Mouse (Mus musculus) small intestine, adult 2 months (tissue): ENCODE results near the gene Atf7.

Source experiments
- CTCF ChIP-seq: fragments of 200-500 bp; IDR thresholded peaks from 2 replicates; pipeline ENCODE4 v1.5.1; 2012; ENCODE audit warnings: low read depth, mild to moderate bottlenecking, control low read depth, inconsistent platforms, low read length, moderate library complexity, mixed read lengths; ENCODE audit not compliant: insufficient replicate concordance, insufficient read length; ENCODE audit errors: extremely low read depth
- POLR2A ChIP-seq: fragments of 200-500 bp; IDR thresholded peaks from 2 replicates; pipeline ENCODE4 v1.6.1; 2012; ENCODE audit warnings: low read depth, mild to moderate bottlenecking, control low read depth, inconsistent platforms, low read length, moderate library complexity

DNA sequence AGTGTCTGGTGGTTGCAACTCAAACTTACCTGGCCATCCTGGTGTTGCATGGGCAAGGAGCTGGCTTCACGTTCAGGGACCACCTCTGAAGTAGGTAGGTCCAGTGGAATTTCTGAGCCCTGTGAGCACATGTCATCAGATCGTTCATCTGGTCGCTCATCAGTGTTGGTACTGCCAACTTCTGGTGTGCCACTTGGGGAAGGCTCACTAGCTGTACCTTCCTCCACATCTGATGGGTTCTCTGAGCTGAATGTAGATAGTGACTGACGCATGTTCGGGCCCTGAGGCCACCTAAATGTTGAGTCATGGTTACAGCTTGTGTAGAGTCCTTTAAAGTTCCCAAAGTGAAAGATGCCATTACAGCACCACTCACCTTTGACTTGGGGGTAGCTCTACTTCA, 124.8 kb downstream of the Atf7 start:
- no peak for TF ChIP-seq CTCF
- no peak for TF ChIP-seq POLR2A
